Mouse (Mus musculus): Measurements from ENCODE around the gene B4galnt2. TPM values are rescaled to one million over a fixed set of nuclear protein-coding genes. Genes with fewer than 3 reads are reported as not detected.
A peak's percentile ranks its signal among the peaks of the same experiment; 100 is the strongest.
"Not testable (repeated sequence)": the region's sequence is repeated elsewhere in the genome, so short reads cannot be mapped to it uniquely, and the experiment has no call there.

The B4galnt2 gene
- polyA plus RNA-seq (2011; ENCODE audit: insufficient read length, low read depth, missing spikeins) = 0.47 and 0.51 TPM in 2 replicates

- H3K4me1 ChIP-seq (ENCODE audit: control insufficient read depth, insufficient read depth, low read length) = no peaks in the 10 kb centered on the region; the same call in 1 of the 2 replicates
- H3K27ac ChIP-seq (ENCODE audit: insufficient read depth, low read length) = no peak within 1 kb of the TSS
- H3K4me3 ChIP-seq (ENCODE audit: insufficient read depth, low read length) = 0 out of 2 replicates have a peak within 1 kb of the TSS, but pooled peaks have one; percentile 12
- TF ChIP-seq POLR2A (IDR thresholded peaks at IDR 0.05; ENCODE audit: low read depth, low read length) = no peak
- no peak for TF ChIP-seq CTCF (IDR thresholded peaks at IDR 0.05; ENCODE audit: borderline replicate concordance, insufficient read depth, low read length)
Measured at GRCm38 (mm10) chr11:95914571-95914991, at the start of gene B4galnt2. Gene B4galnt2 (minus strand): TSS chr11:95914891.

- TF ChIP-seq CTCF (IDR thresholded peaks at IDR 0.05; ENCODE audit: borderline replicate concordance, insufficient read depth, low read length) (no peak), POLR2A (IDR thresholded peaks at IDR 0.05; ENCODE audit: low read depth, low read length) (no peak)
- no peak overlapping the region for H3K27ac ChIP-seq (ENCODE audit: insufficient read depth, low read length)
- H3K4me3 ChIP-seq (ENCODE audit: insufficient read depth, low read length) = no peak overlapping the region
- H3K4me1 ChIP-seq (ENCODE audit: control insufficient read depth, insufficient read depth, low read length) = no peaks in the 10 kb centered on the region
Measured at GRCm38 (mm10) chr11:95963304-95963703, 48.6 kb upstream of the B4galnt2 start.

GRCm38 (mm10) chr11:95959152-95959551 lies 44.5 kb upstream of the B4galnt2 start:
- Histone ChIP-seq H3K4me1 (ENCODE audit: control insufficient read depth, insufficient read depth, low read length) (no peaks in the 10 kb centered on the region), H3K27ac (ENCODE audit: insufficient read depth, low read length) (no peak overlapping the region), H3K4me3 (ENCODE audit: insufficient read depth, low read length) (no peak overlapping the region)
- TF ChIP-seq CTCF (IDR thresholded peaks at IDR 0.05; ENCODE audit: borderline replicate concordance, insufficient read depth, low read length) (no peak), POLR2A (IDR thresholded peaks at IDR 0.05; ENCODE audit: low read depth, low read length) (no peak)

GRCm38 (mm10) chr11:95958251-95958650 lies 43.6 kb upstream of the B4galnt2 start:
- no peak overlapping the region for H3K4me3 ChIP-seq (ENCODE audit: insufficient read depth, low read length)
- H3K27ac ChIP-seq (ENCODE audit: insufficient read depth, low read length) = no peak overlapping the region
- H3K4me1 ChIP-seq (ENCODE audit: control insufficient read depth, insufficient read depth, low read length) = no peaks in the 10 kb centered on the region
- TF ChIP-seq POLR2A (IDR thresholded peaks at IDR 0.05; ENCODE audit: low read depth, low read length) (no peak), CTCF (IDR thresholded peaks at IDR 0.05; ENCODE audit: borderline replicate concordance, insufficient read depth, low read length) (no peak)

GRCm38 (mm10) chr11:95957407-95957806 lies 42.7 kb upstream of the B4galnt2 start:
- H3K4me1 ChIP-seq (ENCODE audit: control insufficient read depth, insufficient read depth, low read length) = no peaks in the 10 kb centered on the region
- no peak for TF ChIP-seq POLR2A (IDR thresholded peaks at IDR 0.05; ENCODE audit: low read depth, low read length)
- no peak overlapping the region for H3K27ac ChIP-seq (ENCODE audit: insufficient read depth, low read length)
- no peak overlapping the region for H3K4me3 ChIP-seq (ENCODE audit: insufficient read depth, low read length)

GRCm38 (mm10) chr11:95953313-95953712 lies 38.6 kb upstream of the B4galnt2 start:
- H3K4me3 ChIP-seq (ENCODE audit: insufficient read depth, low read length) = no peak overlapping the region
- no peaks in the 10 kb centered on the region for H3K4me1 ChIP-seq (ENCODE audit: control insufficient read depth, insufficient read depth, low read length)
- H3K27ac ChIP-seq (ENCODE audit: insufficient read depth, low read length) = no peak overlapping the region
- TF ChIP-seq CTCF (IDR thresholded peaks at IDR 0.05; ENCODE audit: borderline replicate concordance, insufficient read depth, low read length) = no peak
- TF ChIP-seq POLR2A (IDR thresholded peaks at IDR 0.05; ENCODE audit: low read depth, low read length) = no peak

GRCm38 (mm10) chr11:95945838-95946472 lies 31.3 kb upstream of the B4galnt2 start:
- TF ChIP-seq POLR2A (IDR thresholded peaks at IDR 0.05; ENCODE audit: low read depth, low read length) = no peak
- TF ChIP-seq CTCF (IDR thresholded peaks at IDR 0.05; ENCODE audit: borderline replicate concordance, insufficient read depth, low read length) = no peak
- H3K4me3 ChIP-seq (ENCODE audit: insufficient read depth, low read length) = no peak overlapping the region
- no peak overlapping the region for H3K27ac ChIP-seq (ENCODE audit: insufficient read depth, low read length)
- H3K4me1 ChIP-seq (ENCODE audit: control insufficient read depth, insufficient read depth, low read length) = no peaks in the 10 kb centered on the region

- no peaks in the 10 kb centered on the region for H3K4me1 ChIP-seq (ENCODE audit: control insufficient read depth, insufficient read depth, low read length)
- H3K4me3 ChIP-seq (ENCODE audit: insufficient read depth, low read length) = no peak overlapping the region
- H3K27ac ChIP-seq (ENCODE audit: insufficient read depth, low read length) = no peak overlapping the region
- TF ChIP-seq POLR2A (IDR thresholded peaks at IDR 0.05; ENCODE audit: low read depth, low read length) (no peak), CTCF (IDR thresholded peaks at IDR 0.05; ENCODE audit: borderline replicate concordance, insufficient read depth, low read length) (no peak)
Measured at GRCm38 (mm10) chr11:95939828-95940507, 25.3 kb upstream of the B4galnt2 start.

- H3K27ac ChIP-seq (ENCODE audit: insufficient read depth, low read length) = no peak overlapping the region
- H3K4me1 ChIP-seq (ENCODE audit: control insufficient read depth, insufficient read depth, low read length) = no peaks in the 10 kb centered on the region
- H3K4me3 ChIP-seq (ENCODE audit: insufficient read depth, low read length) = no peak overlapping the region
- TF ChIP-seq POLR2A (IDR thresholded peaks at IDR 0.05; ENCODE audit: low read depth, low read length) (no peak), CTCF (IDR thresholded peaks at IDR 0.05; ENCODE audit: borderline replicate concordance, insufficient read depth, low read length) (no peak)
Measured at GRCm38 (mm10) chr11:95936409-95936808, 21.7 kb upstream of the B4galnt2 start.

- H3K4me1 ChIP-seq (ENCODE audit: control insufficient read depth, insufficient read depth, low read length); H3K4me3 ChIP-seq (ENCODE audit: insufficient read depth, low read length); H3K27ac ChIP-seq (ENCODE audit: insufficient read depth, low read length): not testable (repeated sequence)
Measured at GRCm38 (mm10) chr11:95932168-95932567, 17.5 kb upstream of the B4galnt2 start.

Measured in embryonic fibroblast, embryonic 13.5 days (primary cell).